Mouse (Mus musculus) lung, embryonic 14.5 days (tissue): ENCODE measurements around the gene Rex1bd. TPM values are rescaled to one million over a fixed set of nuclear protein-coding genes. Genes with fewer than 3 reads are reported as not detected.

Experiments used
- ATAC-seq: fragments of 200-750 bp; cut with Nextera tagmentation; 2 replicates; pipeline ENCODE4 v1.8.0; 2017; ENCODE audit warnings: mild to moderate bottlenecking, moderate TSS enrichment, moderate library complexity; ENCODE audit not compliant: insufficient read depth
- DNase-seq: peaks from one replicate; pipeline ENCODE4 v3.0.0-alpha.2; 2015
- H3K27ac ChIP-seq: fragments of 300-500 bp; sonication (generic); 2 replicates; pipeline ENCODE4 v1.5.1; 2014; ENCODE audit warnings: low read depth, mild to moderate bottlenecking, moderate library complexity
- H3K27me3 ChIP-seq: fragments of 300-500 bp; sonication (generic); 2 replicates; pipeline ENCODE4 v1.6.1; 2014; ENCODE audit warnings: low read length, control low read depth; ENCODE audit not compliant: insufficient read depth
- H3K36me3 ChIP-seq: fragments of 300-500 bp; sonication (generic); 2 replicates; pipeline ENCODE4 v1.6.1; 2014; ENCODE audit warnings: control low read depth; ENCODE audit not compliant: insufficient read depth
- H3K4me1 ChIP-seq: fragments of 300-500 bp; sonication (generic); 2 replicates; pipeline ENCODE4 v1.6.1; 2014; ENCODE audit warnings: antibody characterized with exemption, control low read depth; ENCODE audit not compliant: insufficient read depth
- H3K4me2 ChIP-seq: fragments of 300-500 bp; sonication (generic); 2 replicates; pipeline ENCODE4 v1.6.1; 2014; ENCODE audit warnings: mild to moderate bottlenecking
- H3K4me3 ChIP-seq: fragments of 300-500 bp; sonication (generic); 2 replicates; pipeline ENCODE4 v1.5.1; 2014; ENCODE audit warnings: low read depth, low read length
- H3K9ac ChIP-seq: fragments of 300-500 bp; sonication (generic); 2 replicates; pipeline ENCODE4 v1.6.1; 2014
- H3K9me3 ChIP-seq: fragments of 300-500 bp; sonication (generic); 2 replicates; pipeline ENCODE4 v1.6.1; 2016; ENCODE audit warnings: low read depth, low read length, control low read depth
- CTCF ChIP-seq: IDR thresholded peaks from 2 replicates; pipeline ENCODE4 v1.5.1; 2016; ENCODE audit warnings: antibody characterized with exemption, low read depth
- WGBS: fragments of 180-500 bp; shearing (Covaris S2); extraction: QIAGEN DNeasy Blood & Tissue Kit; methylation state at CpG from one replicate; pipeline ENCODE4 v1.1.7; 2014; 5-methylcytosine and 5-hydroxymethylcytosine counted together
- polyA plus RNA-seq: library from polyadenylated mRNA; unstranded; fragments of >200 nt; fragmentation: Nextera tagmentation; extraction: Ambion mirVana; gene quantifications from 2 replicates; pipeline ENCODE4 v1.2.1, GENCODE M21; 2014

Gene Rex1bd
- polyA plus RNA-seq, 1 experiment from 2014 or later = 126 TPM

- WGBS = under 1% methylated on average over 32 of the region's 32 CpGs
- Histone ChIP-seq H3K4me2 (peak overlapping the region; percentile 97), H3K36me3 (peaks cover 38% of the 10 kb centered on the region), H3K27me3 (no peaks in the 10 kb centered on the region), H3K4me3 (peak overlapping the region; percentile 79), H3K4me1 (peaks cover 15% of the 10 kb centered on the region), H3K9ac (peak overlapping the region; percentile 80), H3K9me3 (no peaks in the 10 kb centered on the region), H3K27ac (peak overlapping the region; percentile 96)
- no peak for TF ChIP-seq CTCF
- DNase-seq (peak; percentile 100), ATAC-seq (peak; percentile 73)
Observed at GRCm38 (mm10) chr8:70538633-70539076, 32.1 kb upstream of the Rex1bd start.

- peak overlapping the region; percentile 97 for H3K4me2 ChIP-seq
- no peaks in the 10 kb centered on the region for H3K27me3 ChIP-seq
- ATAC-seq (peak; percentile 12; the same call in 1 of the 2 replicates), DNase-seq (peak; percentile 74)
- no peak for TF ChIP-seq CTCF
- WGBS = 10% methylated on average over 24 of the region's 24 CpGs
- no peaks in the 10 kb centered on the region for H3K9me3 ChIP-seq
- peak overlapping the region; percentile 96 for H3K27ac ChIP-seq
- H3K9ac ChIP-seq = peak overlapping the region; percentile 80
- peaks cover 15% of the 10 kb centered on the region for H3K4me1 ChIP-seq
- peak overlapping the region; percentile 79 for H3K4me3 ChIP-seq
- H3K36me3 ChIP-seq = peaks cover 42% of the 10 kb centered on the region
Observed at GRCm38 (mm10) chr8:70538024-70538579, 31.6 kb upstream of the Rex1bd start.

GRCm38 (mm10) chr8:70535701-70536100, 29.1 kb upstream of the Rex1bd start:
- H3K4me1 ChIP-seq = peaks cover 10% of the 10 kb centered on the region
- H3K27ac ChIP-seq = no peak overlapping the region
- no peak overlapping the region for H3K4me2 ChIP-seq
- no peaks in the 10 kb centered on the region for H3K9me3 ChIP-seq
- WGBS = 87% methylated on average over 2 of the region's 2 CpGs
- H3K36me3 ChIP-seq = peaks cover 66% of the 10 kb centered on the region
- H3K27me3 ChIP-seq = no peaks in the 10 kb centered on the region
- no peak for TF ChIP-seq CTCF
- ATAC-seq = no peak
- H3K9ac ChIP-seq = no peak overlapping the region
- no peak overlapping the region for H3K4me3 ChIP-seq
- DNase-seq = no peak

GRCm38 (mm10) chr8:70535221-70535620, 28.7 kb upstream of the Rex1bd start:
- WGBS = 81% methylated on average over 3 of the region's 3 CpGs
- TF ChIP-seq CTCF = no peak
- no peak for DNase-seq

GRCm38 (mm10) chr8:70534281-70534680, 27.7 kb upstream of the Rex1bd start:
- H3K27ac ChIP-seq = no peak overlapping the region
- DNase-seq = no peak
- H3K4me2 ChIP-seq = no peak overlapping the region
- TF ChIP-seq CTCF = no peak
- 93% methylated on average over 12 of the region's 12 CpGs for WGBS
- peaks cover 77% of the 10 kb centered on the region for H3K36me3 ChIP-seq
- H3K9me3 ChIP-seq = no peaks in the 10 kb centered on the region
- H3K27me3 ChIP-seq = no peaks in the 10 kb centered on the region
- no peak overlapping the region for H3K9ac ChIP-seq
- no peak overlapping the region for H3K4me3 ChIP-seq
- no peak for ATAC-seq
- peaks cover 2% of the 10 kb centered on the region; the same call in 1 of the 2 replicates for H3K4me1 ChIP-seq

More at GRCm38 (mm10) chr8:70535221-70535620, 28.7 kb upstream of the Rex1bd start:
- peaks cover 71% of the 10 kb centered on the region for H3K36me3 ChIP-seq
- no peak overlapping the region for H3K4me2 ChIP-seq
- no peak overlapping the region for H3K4me3 ChIP-seq
- no peaks in the 10 kb centered on the region for H3K9me3 ChIP-seq
- no peak overlapping the region for H3K9ac ChIP-seq
- H3K27me3 ChIP-seq = no peaks in the 10 kb centered on the region
- peaks cover 5% of the 10 kb centered on the region for H3K4me1 ChIP-seq
- no peak overlapping the region for H3K27ac ChIP-seq
- ATAC-seq = no peak

GRCm38 (mm10) chr8:70530314-70530713, 23.8 kb upstream of the Rex1bd start:
- H3K4me1 ChIP-seq = peaks cover 3% of the 10 kb centered on the region; the same call in 1 of the 2 replicates
- ATAC-seq (no peak), DNase-seq (no peak)
- no peak overlapping the region for H3K27ac ChIP-seq
- H3K4me3 ChIP-seq = no peak overlapping the region
- 95% methylated on average over 2 of the region's 2 CpGs for WGBS
- no peak overlapping the region for H3K9ac ChIP-seq
- peak; percentile 22 for TF ChIP-seq CTCF
- H3K9me3 ChIP-seq = no peaks in the 10 kb centered on the region
- H3K27me3 ChIP-seq = no peaks in the 10 kb centered on the region
- H3K4me2 ChIP-seq = no peak overlapping the region
- peaks cover 55% of the 10 kb centered on the region for H3K36me3 ChIP-seq

GRCm38 (mm10) chr8:70529741-70530161, 23.2 kb upstream of the Rex1bd start:
- DNase-seq = no peak
- H3K9me3 ChIP-seq = no peaks in the 10 kb centered on the region
- H3K27ac ChIP-seq = no peak overlapping the region
- peaks cover 50% of the 10 kb centered on the region for H3K36me3 ChIP-seq
- no peak for ATAC-seq
- H3K9ac ChIP-seq = no peak overlapping the region; the same call in 1 of the 2 replicates
- WGBS = 93% methylated on average over 3 of the region's 3 CpGs
- TF ChIP-seq CTCF = no peak
- no peak overlapping the region for H3K4me3 ChIP-seq
- H3K27me3 ChIP-seq = no peaks in the 10 kb centered on the region
- H3K4me1 ChIP-seq = peaks cover 3% of the 10 kb centered on the region; the same call in 1 of the 2 replicates
- H3K4me2 ChIP-seq = peak overlapping the region; percentile 10; the same call in 1 of the 2 replicates
